Mouse (Mus musculus) cerebellum, adult 2 months (tissue): ENCODE results near the gene Hivep3. TPM values are rescaled to one million over a fixed set of nuclear protein-coding genes. Genes with fewer than 3 reads are reported as not detected.
A peak's percentile ranks its signal among the peaks of the same experiment; 100 is the strongest.

Source experiments
- DNase-seq, 2 experiments: peaks; one replicate each; pipeline ENCODE4 v3.0.0; 2021
- H3K27ac ChIP-seq: fragments of 200-500 bp; 2 replicates; pipeline ENCODE4 v1.5.1; 2012; ENCODE audit warnings: low read length, control low read depth, inconsistent platforms; ENCODE audit not compliant: insufficient read depth
- H3K27me3 ChIP-seq: fragments of 200-500 bp; 2 replicates; pipeline ENCODE4 v1.6.1; 2012; ENCODE audit warnings: inconsistent platforms, mild to moderate bottlenecking, low read length, moderate library complexity; ENCODE audit not compliant: control insufficient read depth, insufficient read depth
- H3K4me1 ChIP-seq: fragments of 200-500 bp; 2 replicates; pipeline ENCODE4 v1.6.1; 2011; ENCODE audit warnings: low read length; ENCODE audit not compliant: control insufficient read depth, insufficient read depth
- H3K4me3 ChIP-seq: fragments of 200-500 bp; replicated peaks from 2 replicates; pipeline ENCODE3; 2011; ENCODE audit warnings: mild to moderate bottlenecking, low read depth, low read length, control low read depth; ENCODE audit not compliant: insufficient read depth
- CTCF ChIP-seq: fragments of 200-500 bp; IDR thresholded peaks from 2 replicates; pipeline ENCODE4 v1.5.1; 2011; ENCODE audit warnings: low read depth, mild to moderate bottlenecking, control low read depth, low read length, moderate library complexity, borderline replicate concordance; ENCODE audit not compliant: insufficient read depth
- POLR2A ChIP-seq: fragments of 200-500 bp; IDR thresholded peaks from 2 replicates; pipeline ENCODE4 v1.6.1; 2011; ENCODE audit warnings: low read length, control low read depth, borderline replicate concordance; ENCODE audit not compliant: insufficient read depth
- WGBS: fragments of 180-500 bp; shearing (Covaris S2); methylation state at CpG from one replicate; pipeline ENCODE4 v1.1.7; 2018; 5-methylcytosine and 5-hydroxymethylcytosine counted together
- polyA plus RNA-seq: library from polyadenylated mRNA; depleted of rRNA; stranded (reverse); fragments of >200 nt; gene quantifications from 2 replicates; pipeline ENCODE4 v1.2.3, GENCODE M21; 2012; rRNA removed

Gene Hivep3
- polyA plus RNA-seq, 1 experiment, result 36.8 TPM

- DNase-seq, result peak in 1 of 2 experiments; percentile 24
- 70% methylated on average over 7 of the region's 7 CpGs for WGBS
- Histone ChIP-seq H3K27me3 (no peaks in the 10 kb centered on the region), H3K27ac (no peak overlapping the region), H3K4me3 (no peak overlapping the region), H3K4me1 (no peaks in the 10 kb centered on the region)
- TF ChIP-seq CTCF (no peak), POLR2A (no peak)
These were observed 438.6 kb downstream of the Hivep3 start for GRCm38 (mm10) chr4:120172050-120172684.

- Histone ChIP-seq H3K27me3 (no peaks in the 10 kb centered on the region), H3K27ac (no peak overlapping the region), H3K4me1 (no peaks in the 10 kb centered on the region), H3K4me3 (no peak overlapping the region)
- no peak for TF ChIP-seq POLR2A
- TF ChIP-seq CTCF, result no peak
- 94% methylated on average over 4 of the region's 4 CpGs for WGBS
- no peak for DNase-seq
These were observed 445.5 kb downstream of the Hivep3 start for GRCm38 (mm10) chr4:120179123-120179522.

- no peak for DNase-seq
These were observed 447.0 kb downstream of the Hivep3 start for GRCm38 (mm10) chr4:120180535-120180934.

GRCm38 (mm10) chr4:120184374-120184991 lies 450.9 kb downstream of the Hivep3 start:
- Histone ChIP-seq H3K4me1 (peaks cover 14% of the 10 kb centered on the region), H3K27ac (no peak overlapping the region), H3K4me3 (no peak overlapping the region), H3K27me3 (no peaks in the 10 kb centered on the region)
- DNase-seq, result no peak
- TF ChIP-seq CTCF (no peak), POLR2A (no peak)
- 79% methylated on average over 5 of the region's 5 CpGs for WGBS

More at GRCm38 (mm10) chr4:120180535-120180934, 447.0 kb downstream of the Hivep3 start:
- Histone ChIP-seq H3K27me3 (no peaks in the 10 kb centered on the region), H3K4me1 (no peaks in the 10 kb centered on the region), H3K4me3 (no peak overlapping the region), H3K27ac (no peak overlapping the region)
- TF ChIP-seq POLR2A (no peak), CTCF (no peak)

GRCm38 (mm10) chr4:120186441-120186840 lies 452.9 kb downstream of the Hivep3 start:
- Histone ChIP-seq H3K4me1 (peaks cover 20% of the 10 kb centered on the region), H3K4me3 (no peak overlapping the region), H3K27me3 (no peaks in the 10 kb centered on the region), H3K27ac (no peak overlapping the region)
- DNase-seq, result no peak
- WGBS, result 100% methylated on average over 1 of the region's 1 CpGs
- TF ChIP-seq CTCF (no peak), POLR2A (no peak)

GRCm38 (mm10) chr4:120186934-120187333 lies 453.4 kb downstream of the Hivep3 start:
- WGBS, result 87% methylated on average over 4 of the region's 4 CpGs
- H3K4me3 ChIP-seq, result no peak overlapping the region

More at GRCm38 (mm10) chr4:120186934-120187333, 453.4 kb downstream of the Hivep3 start:
- Histone ChIP-seq H3K4me1 (peaks cover 20% of the 10 kb centered on the region), H3K27me3 (no peaks in the 10 kb centered on the region), H3K27ac (no peak overlapping the region)
- no peak for DNase-seq
- TF ChIP-seq POLR2A (no peak), CTCF (no peak)

Other genes starting within 250 kb of the Hivep3 start
- gene Rimkla, start 241.2 kb upstream of the Hivep3 start, polyA plus RNA-seq, result 35.4 and 39.2 TPM in 2 replicates
- gene Foxj3, start 196.8 kb upstream of the Hivep3 start, polyA plus RNA-seq, result 32.3 and 34.9 TPM in 2 replicates
- gene Frg2f1, start 194.3 kb upstream of the Hivep3 start, polyA plus RNA-seq, result 8.6 and 9.4 TPM in 2 replicates
- not detected in 2 replicates for gene Guca2a, start 96.1 kb upstream of the Hivep3 start, polyA plus RNA-seq
- not detected in 2 replicates for gene Guca2b, start 74.8 kb upstream of the Hivep3 start, polyA plus RNA-seq